Mouse (Mus musculus) liver, embryonic 14.5 days (tissue): ENCODE measurements around the gene Tlr9.

ENCODE experiments used
- CTCF ChIP-seq: IDR thresholded peaks from 2 replicates; pipeline ENCODE4 v1.5.1; 2016; ENCODE audit warnings: antibody characterized with exemption, low read depth, control low read depth
- EP300 ChIP-seq: IDR thresholded peaks from 2 replicates; pipeline ENCODE4 v1.6.1; 2016; ENCODE audit warnings: antibody characterized with exemption, low read depth

DNA sequence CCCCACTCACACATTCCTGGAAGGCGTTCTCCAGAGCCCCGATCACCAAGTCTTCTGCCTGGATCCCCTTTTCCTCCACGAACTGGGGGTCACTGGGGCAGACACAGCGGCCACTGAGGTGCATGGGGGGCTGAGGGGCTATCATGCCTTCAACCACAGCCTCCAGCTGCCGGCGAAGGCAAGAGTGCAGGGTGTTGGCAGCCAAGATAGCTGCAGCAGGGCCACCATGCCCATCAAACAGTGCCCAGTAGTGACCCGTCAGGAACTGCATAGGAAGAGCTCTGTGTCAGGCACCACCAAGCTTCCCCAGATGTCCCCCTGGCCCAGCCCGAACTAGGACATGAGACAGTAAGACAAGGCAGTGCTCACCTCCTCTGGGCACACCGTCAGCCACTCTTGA is 24.7 kb upstream of the Tlr9 start:
- no peak for TF ChIP-seq CTCF
- TF ChIP-seq EP300, result no peak
